Mouse (Mus musculus) telencephalon, adult 2 months (tissue): ENCODE measurements at regions not wholly inside any gene's neighbourhood (a gene's known extent, or its start where the extent isn't known, plus 50 kb on each side); places are given as distances from the start of the nearest gene placed in this dataset.

Source experiments
- DNase-seq: peaks from one replicate; pipeline ENCODE4 v3.0.0-alpha.2; 2011; ENCODE audit warnings: low read depth, low spot score

- DNase-seq, result peak; percentile 18
Measured at GRCm38 (mm10) chr10:44945205-44945725, 121.7 kb upstream of the Prep start.

GRCm38 (mm10) chr10:44939403-44939802 is 127.6 kb upstream of the Prep start:
- no peak for DNase-seq

GRCm38 (mm10) chr10:44936976-44937500 is 130.0 kb upstream of the Prep start:
- no peak for DNase-seq

- DNase-seq, result no peak
Measured at GRCm38 (mm10) chr10:44930796-44931195, 136.2 kb upstream of the Prep start.

- no peak for DNase-seq
Measured at GRCm38 (mm10) chr10:44913751-44914388, 153.1 kb upstream of the Prep start.

- no peak for DNase-seq
Measured at GRCm38 (mm10) chr10:44904520-44904919, 162.5 kb upstream of the Prep start.

GRCm38 (mm10) chr10:44901203-44901602 is 165.8 kb upstream of the Prep start:
- no peak for DNase-seq

- no peak for DNase-seq
Measured at GRCm38 (mm10) chr10:44892124-44892523, 174.9 kb upstream of the Prep start.

GRCm38 (mm10) chr10:44887081-44887683 is 179.8 kb upstream of the Prep start:
- DNase-seq, result no peak

- no peak for DNase-seq
Measured at GRCm38 (mm10) chr10:44881967-44882366, 185.0 kb upstream of the Prep start.

GRCm38 (mm10) chr10:44877076-44877663 is 189.8 kb upstream of the Prep start:
- no peak for DNase-seq

- DNase-seq, result peak; percentile 8
Measured at GRCm38 (mm10) chr10:44873642-44874285, 193.2 kb upstream of the Prep start.

- DNase-seq, result no peak
Measured at GRCm38 (mm10) chr10:44864191-44864747, 202.7 kb upstream of the Prep start.

GRCm38 (mm10) chr10:44862360-44862674 is 204.7 kb upstream of the Prep start:
- no peak for DNase-seq

GRCm38 (mm10) chr10:44861671-44862359 is 205.2 kb upstream of the Prep start:
- DNase-seq, result no peak

GRCm38 (mm10) chr10:44857444-44857843 is 209.6 kb upstream of the Prep start:
- no peak for DNase-seq

- no peak for DNase-seq
Measured at GRCm38 (mm10) chr10:44854109-44854508, 212.9 kb upstream of the Prep start.

- no peak for DNase-seq
Measured at GRCm38 (mm10) chr10:44849016-44849415, 218.0 kb upstream of the Prep start.

- DNase-seq, result no peak
Measured at GRCm38 (mm10) chr10:44846765-44847164, 220.2 kb upstream of the Prep start.

GRCm38 (mm10) chr10:44846149-44846548 is 220.9 kb upstream of the Prep start:
- no peak for DNase-seq

GRCm38 (mm10) chr10:44840449-44840848 is 226.6 kb upstream of the Prep start:
- no peak for DNase-seq
